Mouse (Mus musculus) limb, embryonic 14.5 days (tissue): ENCODE data around the gene Noct. TPM values are rescaled to one million over a fixed set of nuclear protein-coding genes. Genes with fewer than 3 reads are reported as not detected.
"Not testable (repeated sequence)": the region's sequence is repeated elsewhere in the genome, so short reads cannot be mapped to it uniquely, and the experiment has no call there.

Experiments
- ATAC-seq: fragments of 200-750 bp; cut with Nextera tagmentation; 2 replicates; pipeline ENCODE4 v1.8.0; 2017; ENCODE audit warnings: low read depth, moderate number of reproducible peaks, moderate TSS enrichment; ENCODE audit not compliant: low FRiP score
- DNase-seq: peaks from one replicate; pipeline ENCODE4 v3.0.0-alpha.2; 2015; ENCODE audit warnings: low spot score
- H3K27ac ChIP-seq: fragments of 300-500 bp; sonication (generic); replicated peaks from 2 replicates; pipeline ENCODE4 v1.5.1; 2014; ENCODE audit warnings: low read depth, mild to moderate bottlenecking, low read length, moderate library complexity, mixed read lengths
- H3K27me3 ChIP-seq: fragments of 300-500 bp; sonication (generic); 2 replicates; pipeline ENCODE4 v1.6.1; 2014; ENCODE audit warnings: low read length, mixed read lengths; ENCODE audit not compliant: control insufficient read depth, insufficient read depth
- H3K36me3 ChIP-seq: fragments of 300-500 bp; sonication (generic); 2 replicates; pipeline ENCODE4 v1.6.1; 2014; ENCODE audit warnings: mild to moderate bottlenecking, low read length, moderate library complexity, mixed read lengths; ENCODE audit not compliant: control insufficient read depth, insufficient read depth
- H3K4me1 ChIP-seq: fragments of 300-500 bp; sonication (generic); 2 replicates; pipeline ENCODE4 v1.6.1; 2014; ENCODE audit warnings: antibody characterized with exemption, low read length, mixed read lengths; ENCODE audit not compliant: control insufficient read depth, insufficient read depth
- H3K4me2 ChIP-seq: fragments of 300-500 bp; sonication (generic); replicated peaks from 2 replicates; pipeline ENCODE4 v1.6.1; 2014; ENCODE audit warnings: low read depth, mild to moderate bottlenecking, low read length, moderate library complexity; ENCODE audit not compliant: severe bottlenecking
- H3K4me3 ChIP-seq: fragments of 300-500 bp; sonication (generic); replicated peaks from 2 replicates; pipeline ENCODE4 v1.5.1; 2014; ENCODE audit warnings: low read length
- H3K9ac ChIP-seq: fragments of 300-500 bp; sonication (generic); 2 replicates; pipeline ENCODE4 v1.6.1; 2014; ENCODE audit warnings: mild to moderate bottlenecking, low read depth, low read length, moderate library complexity; ENCODE audit not compliant: severe bottlenecking
- H3K9me3 ChIP-seq: fragments of 300-500 bp; sonication (generic); 2 replicates; pipeline ENCODE4 v1.6.1; 2016; ENCODE audit warnings: low read length; ENCODE audit not compliant: control insufficient read depth
- POLR2A ChIP-seq: fragments of 200-500 bp; IDR thresholded peaks from 2 replicates; pipeline ENCODE4 v1.8.0; 2012; ENCODE audit warnings: inconsistent platforms, mild to moderate bottlenecking, moderate library complexity, borderline replicate concordance; ENCODE audit not compliant: insufficient read depth, insufficient read length; ENCODE audit errors: extremely low read depth
- WGBS: fragments of 180-500 bp; shearing (Covaris S2); extraction: QIAGEN DNeasy Blood & Tissue Kit; methylation state at CpG from one replicate; pipeline ENCODE4 v1.1.7; 2014; 5-methylcytosine and 5-hydroxymethylcytosine counted together
- polyA plus RNA-seq, 2 experiments: library from polyadenylated mRNA; depleted of rRNA in 1 of 2; stranded (reverse) in 1 of 2; unstranded in 1 of 2; fragments of >200 nt; fragmentation: Nextera tagmentation in 1 of 2; extraction: Ambion mirVana in 1 of 2; gene quantifications; 2 replicates each; pipeline versions ENCODE4 v1.2.1 to v1.2.3; 2012 to 2014

Noct gene
- polyA plus RNA-seq (2012; rRNA removed) (18.0 and 23.3 TPM in 2 replicates), polyA plus RNA-seq (2014; fragmentation: Nextera tagmentation; extraction: Ambion mirVana) (10.0 and 11.7 TPM in 2 replicates)

DNA sequence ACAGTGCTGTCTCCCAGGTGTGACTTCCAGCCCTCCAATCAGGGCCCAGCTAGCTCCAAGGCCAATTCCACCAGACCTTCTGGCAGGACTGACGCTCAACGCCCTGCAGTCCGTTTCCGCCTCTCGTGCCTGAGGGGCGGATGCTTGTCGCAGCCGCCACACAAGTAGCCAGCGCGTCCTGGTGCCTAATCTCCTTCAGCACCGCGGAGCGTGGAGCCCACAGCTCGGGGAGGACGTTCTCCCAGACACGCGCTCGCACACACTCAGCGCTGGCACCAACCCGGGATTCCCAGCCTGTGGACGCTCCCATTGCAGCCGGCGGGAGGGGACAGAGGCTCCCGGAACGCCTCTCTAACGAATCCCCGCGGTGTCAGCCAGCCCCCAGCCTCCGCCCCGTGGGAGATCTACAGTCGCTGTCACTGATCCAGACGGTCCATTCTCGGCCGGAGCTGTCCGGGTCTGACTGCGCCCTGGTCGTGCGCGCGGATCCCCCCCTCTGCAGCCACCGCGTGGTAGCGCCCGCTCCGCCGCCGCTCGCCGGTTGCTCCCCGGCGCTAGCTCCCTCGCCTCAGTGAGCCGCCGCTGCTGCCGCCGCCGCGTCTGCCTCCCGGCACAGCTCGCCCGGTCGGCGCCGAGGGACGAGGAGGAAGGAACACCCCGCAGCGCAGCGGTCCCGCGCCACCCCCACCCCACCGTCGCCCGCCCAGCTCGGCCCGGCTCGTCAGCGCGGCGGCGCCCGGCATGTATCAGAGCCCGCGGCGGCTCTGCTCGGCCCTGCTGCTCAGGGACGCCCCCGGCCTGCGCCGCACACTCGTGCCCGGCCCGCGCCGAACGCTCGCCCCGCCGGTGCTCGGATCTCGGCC lies at the start of gene Noct:
Gene Noct, plus strand, starts transcription at position 85 of the 863 bp plus-strand sequence.
- peak; percentile 60; the same call in 1 of the 2 replicates for TF ChIP-seq POLR2A
- Histone ChIP-seq H3K36me3 (no peaks in the 10 kb centered on the region), H3K4me2 (peak within 1 kb of the TSS; percentile 69), H3K9me3 (no peaks in the 10 kb centered on the region), H3K27me3 (no peaks in the 10 kb centered on the region), H3K27ac (peak within 1 kb of the TSS; percentile 96), H3K4me3 (peak within 1 kb of the TSS; percentile 88), H3K4me1 (peaks cover 7% of the 10 kb centered on the region; the same call in 1 of the 2 replicates), H3K9ac (peak within 1 kb of the TSS; percentile 82)
- ATAC-seq (peak; percentile 90), DNase-seq (peak; percentile 84)
- under 1% methylated on average over 68 of the region's 100 CpGs for WGBS

DNA sequence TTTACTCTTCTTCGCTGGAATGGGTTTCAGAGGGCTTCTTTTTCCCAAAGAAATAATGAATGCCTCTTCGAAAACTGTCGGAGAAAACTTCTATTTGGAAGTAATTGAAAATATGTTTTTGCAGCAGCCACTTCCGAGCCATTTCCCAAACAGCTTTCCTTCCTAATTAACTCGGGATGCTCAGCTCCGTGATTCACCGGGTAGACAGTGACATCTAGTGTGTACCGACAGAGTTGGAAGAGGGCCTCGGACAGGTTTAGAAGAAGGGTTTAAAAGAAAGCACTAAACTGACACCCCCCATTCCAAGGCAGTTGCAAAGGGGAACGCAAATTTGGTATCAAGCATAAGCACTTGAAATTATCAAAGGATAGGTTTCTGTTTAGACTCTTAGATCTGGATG lies 46.1 kb upstream of the Noct start:
- Histone ChIP-seq H3K9me3 (no peaks in the 10 kb centered on the region), H3K9ac (no peak overlapping the region), H3K4me3 (no peak overlapping the region), H3K4me2 (no peak overlapping the region), H3K27me3 (no peaks in the 10 kb centered on the region), H3K36me3 (no peaks in the 10 kb centered on the region), H3K27ac (no peak overlapping the region), H3K4me1 (no peaks in the 10 kb centered on the region)
- no peak for TF ChIP-seq POLR2A
- WGBS, result 51% methylated on average over 10 of the region's 10 CpGs
- no peak for DNase-seq
- no peak for ATAC-seq

DNA sequence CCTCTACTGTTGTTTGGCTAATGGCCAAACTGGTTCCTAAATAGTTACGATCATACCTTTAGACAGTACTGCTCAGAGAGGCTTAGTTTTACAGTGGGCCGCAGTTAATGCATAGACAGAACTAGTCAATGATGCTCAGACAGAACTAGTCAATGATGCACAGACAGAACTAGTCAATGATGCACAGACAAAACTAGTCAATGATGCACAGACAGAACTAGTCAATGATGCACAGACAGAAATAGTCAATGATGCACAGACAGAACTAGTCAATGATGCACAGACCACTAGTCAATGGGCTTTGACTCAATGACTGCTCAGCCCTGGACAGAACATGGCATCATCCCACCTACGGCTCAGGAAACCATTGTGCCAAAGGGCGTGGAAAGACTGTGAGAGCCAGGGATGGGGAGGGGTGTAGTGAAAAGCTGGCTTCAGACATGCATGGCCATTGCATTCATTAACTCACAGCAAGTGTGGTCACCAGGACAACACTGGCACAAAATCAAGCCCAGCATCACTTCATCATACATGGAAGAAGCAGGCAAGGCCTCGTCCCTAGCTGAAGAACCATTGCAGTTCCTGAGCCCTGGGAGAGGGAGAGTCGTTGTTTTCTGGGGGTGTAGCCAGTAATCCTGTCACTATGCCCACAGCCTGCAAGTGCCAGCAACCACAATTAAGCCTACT lies 44.6 kb upstream of the Noct start:
- WGBS, result 73% methylated on average over 6 of the region's 6 CpGs
- no peak for TF ChIP-seq POLR2A
- no peak for ATAC-seq
- no peaks in the 10 kb centered on the region for H3K27me3 ChIP-seq
- H3K27ac ChIP-seq, result no peak overlapping the region
- H3K36me3 ChIP-seq, result no peaks in the 10 kb centered on the region
- H3K9me3 ChIP-seq, result no peaks in the 10 kb centered on the region
- H3K4me1 ChIP-seq, result no peaks in the 10 kb centered on the region
- no peak overlapping the region for H3K4me3 ChIP-seq
- no peak overlapping the region for H3K9ac ChIP-seq
- H3K4me2 ChIP-seq, result no peak overlapping the region
- no peak for DNase-seq

DNA sequence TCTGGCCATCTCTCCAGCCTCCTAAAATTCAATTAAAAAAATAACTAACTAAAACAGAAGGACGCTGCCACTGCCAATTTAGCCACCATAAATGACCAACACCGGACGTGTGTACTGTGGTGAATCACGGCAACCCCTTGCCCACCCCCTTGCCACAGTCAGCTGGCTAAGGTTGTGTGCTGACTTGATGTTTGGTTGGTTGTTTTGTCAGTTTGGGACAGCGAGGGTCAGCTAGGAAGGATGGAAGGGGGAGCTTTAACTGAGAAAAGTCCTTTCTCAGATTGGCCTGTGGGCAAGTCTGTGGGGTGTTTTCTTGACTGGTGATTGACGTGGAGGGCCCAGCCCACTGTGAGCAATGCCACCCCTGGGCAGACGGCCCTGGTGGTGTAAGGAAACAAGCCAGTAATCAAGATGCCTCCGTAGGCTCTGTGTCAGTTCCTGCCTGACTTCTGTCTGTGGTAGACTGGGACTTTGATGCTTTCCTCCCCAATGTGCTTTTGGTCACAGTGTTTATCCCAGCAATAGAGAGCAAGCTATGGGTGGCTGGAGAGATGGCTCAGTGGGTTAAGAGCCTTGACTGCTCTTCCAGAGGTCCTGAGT lies 43.8 kb upstream of the Noct start:
- Histone ChIP-seq H3K4me1 (no peaks in the 10 kb centered on the region), H3K36me3 (no peaks in the 10 kb centered on the region), H3K9me3 (no peaks in the 10 kb centered on the region), H3K9ac (no peak overlapping the region), H3K4me3 (no peak overlapping the region), H3K27me3 (no peaks in the 10 kb centered on the region), H3K27ac (no peak overlapping the region), H3K4me2 (no peak overlapping the region)
- WGBS, result 76% methylated on average over 8 of the region's 8 CpGs
- no peak for TF ChIP-seq POLR2A
- no peak for ATAC-seq
- no peak for DNase-seq

DNA sequence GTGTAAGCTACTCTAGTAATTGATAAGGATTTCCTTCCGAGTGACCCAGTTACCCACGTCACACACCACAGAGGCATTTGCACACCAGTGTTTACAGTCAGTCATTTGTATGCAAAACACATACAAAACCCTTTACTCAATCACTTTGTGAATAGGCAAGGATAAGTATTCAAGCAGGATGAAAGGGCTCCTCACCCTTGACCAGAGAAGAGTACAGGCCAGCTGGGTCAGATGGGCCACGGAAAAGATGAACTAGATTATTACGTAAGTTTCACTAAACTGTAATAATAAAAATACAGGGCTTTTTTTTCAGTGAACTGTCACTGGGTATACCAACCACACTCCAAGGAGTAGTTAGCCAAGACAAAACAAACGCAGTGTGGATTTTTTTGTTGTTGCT lies 41.8 kb upstream of the Noct start:
- DNase-seq (no peak), ATAC-seq (no peak)
- no peak overlapping the region for H3K4me2 ChIP-seq
- no peaks in the 10 kb centered on the region for H3K36me3 ChIP-seq
- no peaks in the 10 kb centered on the region for H3K4me1 ChIP-seq
- H3K27ac ChIP-seq, result no peak overlapping the region
- no peaks in the 10 kb centered on the region for H3K27me3 ChIP-seq
- H3K4me3 ChIP-seq, result no peak overlapping the region
- TF ChIP-seq POLR2A, result no peak
- no peak overlapping the region for H3K9ac ChIP-seq
- H3K9me3 ChIP-seq, result no peaks in the 10 kb centered on the region
- 83% methylated on average over 5 of the region's 5 CpGs for WGBS

DNA sequence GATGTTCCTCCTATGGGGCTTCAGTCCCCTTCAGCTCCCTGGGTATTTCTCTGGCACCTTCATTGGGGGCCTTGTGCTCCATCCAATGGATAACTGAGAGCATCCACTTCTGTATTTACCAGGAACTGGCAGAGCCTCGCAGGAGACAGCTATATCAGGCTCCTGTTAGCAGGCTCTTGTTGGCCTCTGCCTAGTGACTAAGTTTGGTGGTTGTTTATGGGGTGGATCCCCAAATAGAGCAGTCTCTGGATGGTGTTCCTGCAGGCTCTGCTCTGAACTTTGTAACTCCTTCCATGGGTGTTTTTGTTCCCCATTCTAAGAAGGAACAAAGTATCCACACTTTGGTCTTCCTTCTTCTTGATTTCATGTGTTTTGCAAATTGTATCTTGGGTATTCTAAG lies 40.7 kb upstream of the Noct start:
- ATAC-seq, H3K9ac ChIP-seq, H3K27me3 ChIP-seq, DNase-seq, H3K9me3 ChIP-seq, H3K27ac ChIP-seq, H3K4me3 ChIP-seq, H3K36me3 ChIP-seq, H3K4me2 ChIP-seq, H3K4me1 ChIP-seq: not testable (repeated sequence)
- 83% methylated on average over 1 of the region's 1 CpGs for WGBS

DNA sequence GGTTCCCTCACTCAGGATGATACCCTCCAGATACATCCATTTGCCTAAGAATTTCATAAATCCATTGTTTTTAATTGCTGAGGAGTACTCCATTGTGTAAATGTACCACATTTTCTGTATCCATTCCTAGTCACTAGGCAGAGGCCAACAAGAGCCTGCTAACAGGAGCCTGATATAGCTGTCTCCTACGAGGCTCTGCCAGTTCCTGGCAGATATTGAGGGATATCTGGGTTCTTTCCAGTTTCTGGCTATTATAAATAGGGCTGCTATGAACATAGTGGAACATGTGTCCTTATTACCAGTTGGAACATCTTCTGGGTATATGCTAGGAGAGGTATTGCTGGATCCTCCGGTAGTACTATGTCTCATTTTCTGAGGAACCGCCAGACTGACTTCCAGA lies 40.3 kb upstream of the Noct start:
- ATAC-seq, H3K4me1 ChIP-seq, H3K36me3 ChIP-seq, H3K9me3 ChIP-seq, DNase-seq, H3K27me3 ChIP-seq, H3K4me2 ChIP-seq, H3K27ac ChIP-seq, H3K4me3 ChIP-seq, H3K9ac ChIP-seq: not testable (repeated sequence)
- 77% methylated on average over 3 of the region's 3 CpGs for WGBS
